Mouse (Mus musculus): Measurements from ENCODE around the gene Acr.

Acr gene

DNA sequence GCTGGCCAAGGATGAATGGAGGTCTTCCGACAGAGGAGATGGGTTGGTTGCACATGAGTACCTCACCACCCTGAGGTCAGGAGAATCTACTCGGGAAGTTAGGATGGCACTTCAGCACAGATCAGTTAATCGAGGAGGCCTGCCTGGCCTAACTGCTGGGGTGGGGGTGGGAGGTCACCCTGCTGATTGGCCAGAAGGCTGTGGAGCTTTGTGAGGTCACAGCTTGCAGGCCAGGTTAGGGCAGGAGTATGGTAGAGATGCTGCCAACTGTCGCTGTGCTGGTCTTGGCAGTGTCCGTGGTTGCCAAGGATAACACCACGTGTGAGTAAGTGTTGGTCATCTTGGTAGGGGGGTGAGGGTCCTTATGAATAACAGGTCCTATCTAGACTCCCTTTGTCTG is at the start of gene Acr:
Acr (plus strand) TSS at position 213 of the 400 bp plus-strand sequence.
- no peak for DNase-seq (ENCODE audit: low spot score in 2 of 2)

DNA sequence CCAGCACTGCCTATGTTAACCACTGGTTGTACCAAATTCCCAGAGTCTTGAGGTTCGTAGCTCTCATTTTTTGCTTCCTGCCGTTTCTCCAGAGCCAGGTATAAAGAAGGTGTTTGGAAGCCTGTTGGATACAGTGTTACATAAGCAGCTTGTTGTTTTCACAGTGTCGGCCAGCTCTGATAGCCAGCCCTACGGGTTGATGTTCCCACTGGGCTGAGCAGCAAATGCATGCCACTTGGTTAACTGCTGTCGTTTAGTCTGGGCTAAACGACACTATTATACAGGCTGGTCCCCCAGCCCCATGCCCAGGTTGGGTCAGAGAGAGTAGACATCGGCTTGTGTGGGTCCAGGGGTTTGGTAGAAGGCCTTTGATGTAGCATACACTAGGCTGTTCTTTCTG is 46.2 kb upstream of the Acr start:
- DNase-seq (ENCODE audit: low spot score in 2 of 2), result no peak

GRCm38 (mm10) chr15:89522566-89523282 is 45.4 kb upstream of the Acr start:
- no peak for DNase-seq (ENCODE audit: low spot score in 2 of 2)

DNA sequence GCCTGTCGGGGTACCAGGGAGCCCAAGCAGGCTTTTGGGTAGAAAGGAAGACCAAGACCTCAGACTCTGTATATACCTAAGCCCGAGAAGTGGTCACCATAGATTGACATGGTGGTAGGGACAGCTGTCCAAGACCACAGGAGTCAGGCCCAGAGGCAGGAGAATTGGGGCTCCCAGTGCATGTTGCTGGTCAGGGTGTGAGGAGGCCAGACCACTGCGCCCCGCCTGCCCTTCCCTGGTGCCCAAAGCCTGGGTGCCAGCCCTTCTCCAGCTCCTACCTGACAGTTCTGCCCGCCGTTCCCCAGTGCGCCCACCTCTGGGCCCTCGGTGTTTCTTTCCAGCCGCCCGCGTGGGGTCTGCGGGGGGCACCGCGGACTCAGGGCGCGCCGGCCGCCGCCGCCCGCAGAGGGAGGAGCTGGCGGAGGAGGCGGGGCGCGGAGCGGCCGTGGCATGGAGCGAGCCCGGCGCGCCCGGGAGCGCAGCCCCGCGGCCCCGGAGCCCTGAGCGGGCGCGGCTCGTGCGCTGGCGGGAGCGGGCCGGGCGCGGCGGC is 44.8 kb upstream of the Acr start:
- no peak for DNase-seq (ENCODE audit: low spot score in 2 of 2)

GRCm38 (mm10) chr15:89524001-89524571 is 44.0 kb upstream of the Acr start:
- no peak for DNase-seq (ENCODE audit: low spot score in 2 of 2)

DNA sequence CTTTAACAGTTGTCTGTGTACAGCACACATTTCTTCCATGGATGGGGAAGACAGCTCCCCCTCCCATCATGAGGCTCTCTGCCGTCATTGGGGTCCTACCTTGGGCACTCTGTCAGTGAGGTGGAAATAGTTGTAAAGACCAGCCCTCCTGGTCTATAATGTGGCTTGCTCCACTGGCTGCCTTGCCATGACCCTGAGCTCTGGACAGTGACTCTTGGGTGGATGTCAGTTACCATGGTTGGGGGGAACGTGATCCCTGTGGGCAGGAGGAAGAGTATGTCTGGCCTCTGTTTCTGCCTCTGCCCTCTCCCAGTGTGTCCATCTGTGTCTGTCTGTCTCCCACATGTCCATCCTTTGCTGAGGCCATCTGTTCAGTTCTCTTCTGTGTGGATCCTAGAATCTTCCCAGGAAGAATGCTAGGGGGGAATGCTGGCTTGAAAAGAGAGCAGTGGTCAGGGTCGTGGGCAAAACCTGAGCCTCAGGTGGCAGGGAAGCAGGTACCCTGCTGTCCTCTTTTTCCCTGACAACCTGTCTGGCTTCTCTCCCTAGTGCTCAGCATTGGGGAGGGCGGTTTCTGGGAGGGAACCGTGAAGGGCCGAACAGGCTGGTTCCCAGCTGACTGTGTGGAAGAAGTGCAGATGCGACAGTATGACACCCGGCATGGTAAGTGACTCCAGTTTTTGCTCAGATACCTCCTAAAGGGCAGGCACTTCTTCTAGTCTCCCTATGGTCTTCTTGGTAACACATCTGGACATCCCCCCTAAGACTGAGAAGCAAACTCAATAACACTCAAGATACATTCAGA is 43.3 kb upstream of the Acr start:
- DNase-seq (ENCODE audit: low spot score in 2 of 2), result no peak

GRCm38 (mm10) chr15:89525464-89525863 is 42.7 kb upstream of the Acr start:
- no peak for DNase-seq (ENCODE audit: low spot score in 2 of 2)

DNA sequence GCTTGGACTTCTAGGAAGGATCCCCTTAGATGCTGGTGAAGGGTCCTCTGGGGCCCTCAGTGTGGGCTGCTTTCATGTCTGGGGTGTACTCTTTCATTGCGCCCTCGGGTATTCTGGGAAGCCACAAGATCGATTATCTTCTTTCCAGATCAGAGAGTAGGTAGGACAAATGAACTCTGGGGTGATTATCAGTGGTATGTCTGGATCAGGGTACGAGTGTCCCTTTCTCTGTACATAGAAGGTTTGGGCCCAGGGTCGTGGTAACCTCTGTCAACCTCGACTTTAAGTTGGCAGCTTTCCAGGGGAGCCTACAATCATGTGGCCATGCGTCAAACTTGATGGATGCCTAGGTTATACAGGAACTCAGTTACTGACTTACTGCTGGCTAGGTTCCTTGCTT is 42.2 kb upstream of the Acr start:
- no peak for DNase-seq (ENCODE audit: low spot score in 2 of 2)

DNA sequence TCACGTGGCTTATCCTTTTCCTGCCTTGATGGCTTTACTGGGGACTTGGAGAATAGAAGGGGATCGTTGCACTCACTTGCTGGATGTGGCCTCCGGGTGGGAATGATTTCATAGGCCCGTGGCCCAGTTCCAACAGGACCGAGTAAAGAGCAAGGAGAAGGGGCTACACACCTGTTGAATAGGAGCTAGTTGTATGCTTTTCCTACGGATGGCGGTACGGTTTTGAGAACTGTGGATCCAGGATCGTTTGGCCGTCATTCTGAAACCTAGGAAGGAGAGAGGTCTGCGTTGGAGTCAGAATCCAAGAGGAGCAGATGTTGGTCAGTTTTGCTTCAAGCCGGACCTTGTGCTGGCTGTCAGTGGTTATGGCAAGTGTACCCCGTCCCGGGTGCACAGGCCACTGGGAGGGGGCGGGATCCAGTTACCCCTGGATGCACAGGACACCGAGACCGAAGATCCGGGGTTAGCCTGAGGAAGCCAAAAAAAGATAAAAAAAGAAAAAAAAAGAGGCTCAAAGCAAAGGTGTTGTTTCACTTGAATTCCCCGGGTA is 41.3 kb upstream of the Acr start:
- DNase-seq (ENCODE audit: low spot score in 2 of 2), result no peak

- DNase-seq (ENCODE audit: low spot score in 2 of 2), result no peak
Observed at GRCm38 (mm10) chr15:89527466-89527865, 40.7 kb upstream of the Acr start.

GRCm38 (mm10) chr15:89528201-89528850 is 39.8 kb upstream of the Acr start:
- no peak for DNase-seq (ENCODE audit: low spot score in 2 of 2)

DNA sequence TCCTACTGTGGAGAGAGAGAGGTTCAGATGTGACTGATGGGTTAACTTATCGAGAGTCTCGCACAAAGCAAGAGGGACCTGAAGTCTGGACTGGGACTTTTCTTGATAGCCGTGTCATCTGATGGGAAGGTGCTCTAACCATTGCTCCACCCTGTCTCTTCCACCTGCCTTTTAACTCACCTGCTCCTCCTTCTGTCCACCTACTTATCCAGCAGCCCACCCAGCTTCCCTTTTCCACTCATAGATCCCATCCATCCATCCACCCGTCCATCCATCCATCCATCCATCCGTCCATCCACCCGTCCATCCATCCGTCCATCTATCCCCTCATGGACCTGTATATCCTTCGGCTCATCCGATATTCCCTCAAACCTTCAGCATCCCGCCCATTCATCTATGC is 39.2 kb upstream of the Acr start:
- no peak for DNase-seq (ENCODE audit: low spot score in 2 of 2)

DNA sequence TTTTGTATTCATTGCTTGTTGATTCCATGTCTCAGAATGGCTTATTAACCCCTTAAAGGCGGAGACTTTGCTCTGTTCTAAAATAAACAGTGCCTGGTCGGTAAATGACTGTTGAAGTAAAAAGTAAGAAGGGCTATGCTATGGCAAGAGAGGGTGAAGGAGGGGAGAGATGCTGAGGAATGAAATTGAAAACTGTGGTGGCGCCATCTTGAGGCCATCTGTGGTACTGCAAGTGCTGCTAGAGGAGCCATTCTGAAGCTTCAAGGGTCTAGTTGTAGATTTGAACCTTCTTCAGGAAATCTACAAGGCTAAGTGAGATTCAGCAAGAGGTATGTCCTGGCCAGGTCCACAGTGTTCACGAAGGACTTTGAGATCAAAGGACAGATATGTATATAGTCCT is 37.8 kb upstream of the Acr start:
- DNase-seq (ENCODE audit: low spot score in 2 of 2), result peak in 1 of 2 experiments; percentile 42

- DNase-seq (ENCODE audit: low spot score in 2 of 2), result no peak
Observed at GRCm38 (mm10) chr15:89531399-89531798, 36.7 kb upstream of the Acr start.

GRCm38 (mm10) chr15:89532026-89532923 is 35.9 kb upstream of the Acr start:
- DNase-seq (ENCODE audit: low spot score in 2 of 2), result no peak

GRCm38 (mm10) chr15:89532924-89533842 is 34.9 kb upstream of the Acr start:
- DNase-seq (ENCODE audit: low spot score in 2 of 2), result no peak

- DNase-seq (ENCODE audit: low spot score in 2 of 2), result no peak
Observed at GRCm38 (mm10) chr15:89533843-89534207, 34.3 kb upstream of the Acr start.

- no peak for DNase-seq (ENCODE audit: low spot score in 2 of 2)
Observed at GRCm38 (mm10) chr15:89544171-89544570, 24.0 kb upstream of the Acr start.

GRCm38 (mm10) chr15:89547321-89547720 is 20.8 kb upstream of the Acr start:
- no peak for DNase-seq (ENCODE audit: low spot score in 2 of 2)
